Mouse (Mus musculus): ENCODE measurements around the gene Dlgap1.

Gene Dlgap1

GRCm38 (mm10) chr17:70754638-70755037, 785.8 kb downstream of the Dlgap1 start:
- no peak for DNase-seq (ENCODE audit: low read depth, low spot score)

- DNase-seq (ENCODE audit: low read depth, low spot score) = peak; percentile 84
Observed at GRCm38 (mm10) chr17:70755039-70755668, 786.3 kb downstream of the Dlgap1 start.

GRCm38 (mm10) chr17:70755669-70756263, 786.9 kb downstream of the Dlgap1 start:
- DNase-seq (ENCODE audit: low read depth, low spot score) = no peak

- DNase-seq (ENCODE audit: low read depth, low spot score) = no peak
Observed at GRCm38 (mm10) chr17:70762001-70762400, 793.1 kb downstream of the Dlgap1 start.

DNA sequence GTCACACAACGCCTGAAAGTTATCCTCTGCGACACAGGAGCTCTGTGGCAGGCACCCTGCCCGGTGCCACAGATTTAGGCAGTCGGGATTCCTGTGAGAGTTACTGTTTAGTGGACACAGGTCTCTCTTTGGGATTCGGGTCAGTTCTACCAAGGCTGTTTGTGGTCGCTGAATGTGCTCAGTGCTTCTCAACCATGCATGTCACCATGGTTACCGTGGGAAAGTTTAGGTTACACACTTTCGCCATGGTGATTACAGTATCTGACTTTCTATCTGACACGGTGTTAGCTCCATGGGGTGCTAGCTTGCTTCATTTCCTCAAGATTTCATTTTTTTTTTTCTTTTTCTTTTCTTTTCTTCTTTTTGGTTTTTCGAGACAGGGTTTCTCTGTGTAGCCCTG, 793.8 kb downstream of the Dlgap1 start:
- DNase-seq (ENCODE audit: low read depth, low spot score) = no peak

DNA sequence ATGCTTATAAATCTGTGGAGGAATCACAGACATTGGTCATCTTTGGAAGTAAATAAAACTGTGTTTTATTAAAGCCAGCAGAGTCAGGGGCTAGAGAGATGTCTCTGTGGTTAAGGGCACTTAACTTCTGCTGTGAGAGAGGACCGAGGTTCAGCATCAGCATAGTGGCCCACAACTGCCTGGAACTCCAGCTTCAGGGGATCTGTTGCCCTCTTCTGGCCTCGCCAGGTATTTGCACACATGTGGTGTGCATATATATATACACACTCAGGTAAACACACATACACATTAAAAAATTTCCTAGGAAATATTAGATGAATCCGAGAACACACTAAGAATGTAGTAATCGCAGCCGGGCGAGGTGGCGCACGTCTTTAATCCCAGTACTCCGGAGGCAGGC, 796.5 kb downstream of the Dlgap1 start:
- no peak for DNase-seq (ENCODE audit: low read depth, low spot score)

DNA sequence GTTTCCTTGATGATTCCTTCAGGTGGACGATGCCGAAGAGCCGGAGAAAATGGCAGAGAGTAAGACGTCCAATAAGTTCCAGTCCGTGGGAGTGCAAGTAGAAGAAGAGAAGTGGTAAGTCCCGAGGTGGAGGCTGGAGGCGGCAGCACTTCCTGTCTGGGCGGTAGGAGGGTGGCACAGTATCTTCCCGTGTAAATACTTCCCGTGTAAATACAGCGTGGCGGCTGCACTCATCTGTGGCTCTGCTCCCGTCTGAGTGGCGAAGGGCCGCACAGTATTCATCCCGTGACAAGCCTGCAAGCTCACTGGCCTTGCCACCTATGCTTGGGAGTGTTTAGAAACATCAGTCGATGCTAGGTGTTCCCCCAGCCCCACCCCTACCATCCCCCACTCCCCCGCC, 797.1 kb downstream of the Dlgap1 start:
- no peak for DNase-seq (ENCODE audit: low read depth, low spot score)

DNA sequence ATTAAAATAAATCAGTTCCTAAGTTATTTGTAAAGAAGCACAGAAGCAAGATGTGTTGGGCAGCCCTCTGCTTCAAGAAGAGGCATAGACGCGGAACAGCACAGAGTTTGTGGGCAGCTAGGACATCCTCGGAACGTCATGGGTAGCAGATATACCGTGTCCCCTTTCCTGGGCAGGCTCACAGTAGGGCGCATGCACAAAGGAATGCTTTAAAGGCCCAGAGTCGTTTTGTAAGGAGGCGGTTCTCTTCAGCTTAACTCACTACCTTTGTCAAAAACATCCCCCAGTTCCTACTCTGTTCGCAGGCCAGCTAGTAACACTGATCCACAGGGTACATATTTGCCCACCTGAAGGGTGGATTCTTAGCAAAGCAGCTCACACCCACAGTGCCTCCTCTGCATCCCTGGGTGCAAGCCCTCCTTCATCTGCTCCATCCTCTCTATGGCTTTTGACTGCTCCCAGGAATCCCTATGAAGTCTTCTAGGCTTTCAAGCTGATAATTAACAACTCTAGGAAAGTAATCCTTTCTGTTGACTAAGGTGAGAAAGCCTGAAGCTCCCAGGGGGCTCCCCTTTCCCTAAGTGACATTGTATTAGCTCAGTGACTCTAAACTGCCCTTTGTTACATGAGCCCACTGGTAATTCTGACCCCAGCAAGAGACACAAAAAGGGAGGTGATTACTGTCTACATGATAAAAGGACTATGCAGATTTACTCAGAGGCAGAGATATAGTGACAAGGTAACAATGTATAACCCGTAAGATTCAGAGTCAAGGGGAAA, 803.4 kb downstream of the Dlgap1 start:
- no peak for DNase-seq (ENCODE audit: low read depth, low spot score)

DNA sequence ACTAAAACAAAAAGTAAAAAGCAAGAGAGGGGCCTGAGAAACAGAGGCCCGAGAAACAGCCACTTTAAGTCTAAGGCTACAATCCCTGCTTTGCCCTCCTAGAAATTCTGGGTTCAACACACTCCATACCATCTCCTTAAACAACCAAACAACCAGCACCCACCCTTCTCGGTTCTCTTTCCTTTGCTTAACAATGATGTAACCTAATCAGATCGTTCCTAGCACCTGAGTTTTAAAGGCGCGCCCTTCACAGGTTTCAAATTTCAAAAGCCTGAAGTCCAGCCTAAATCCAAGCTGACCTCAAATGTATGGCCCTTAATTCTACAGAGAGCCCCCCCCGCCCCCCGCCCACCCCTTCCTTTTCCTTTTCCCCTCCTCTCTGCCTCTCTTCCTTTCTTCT, 810.9 kb downstream of the Dlgap1 start:
- no peak for DNase-seq (ENCODE audit: low read depth, low spot score)

DNA sequence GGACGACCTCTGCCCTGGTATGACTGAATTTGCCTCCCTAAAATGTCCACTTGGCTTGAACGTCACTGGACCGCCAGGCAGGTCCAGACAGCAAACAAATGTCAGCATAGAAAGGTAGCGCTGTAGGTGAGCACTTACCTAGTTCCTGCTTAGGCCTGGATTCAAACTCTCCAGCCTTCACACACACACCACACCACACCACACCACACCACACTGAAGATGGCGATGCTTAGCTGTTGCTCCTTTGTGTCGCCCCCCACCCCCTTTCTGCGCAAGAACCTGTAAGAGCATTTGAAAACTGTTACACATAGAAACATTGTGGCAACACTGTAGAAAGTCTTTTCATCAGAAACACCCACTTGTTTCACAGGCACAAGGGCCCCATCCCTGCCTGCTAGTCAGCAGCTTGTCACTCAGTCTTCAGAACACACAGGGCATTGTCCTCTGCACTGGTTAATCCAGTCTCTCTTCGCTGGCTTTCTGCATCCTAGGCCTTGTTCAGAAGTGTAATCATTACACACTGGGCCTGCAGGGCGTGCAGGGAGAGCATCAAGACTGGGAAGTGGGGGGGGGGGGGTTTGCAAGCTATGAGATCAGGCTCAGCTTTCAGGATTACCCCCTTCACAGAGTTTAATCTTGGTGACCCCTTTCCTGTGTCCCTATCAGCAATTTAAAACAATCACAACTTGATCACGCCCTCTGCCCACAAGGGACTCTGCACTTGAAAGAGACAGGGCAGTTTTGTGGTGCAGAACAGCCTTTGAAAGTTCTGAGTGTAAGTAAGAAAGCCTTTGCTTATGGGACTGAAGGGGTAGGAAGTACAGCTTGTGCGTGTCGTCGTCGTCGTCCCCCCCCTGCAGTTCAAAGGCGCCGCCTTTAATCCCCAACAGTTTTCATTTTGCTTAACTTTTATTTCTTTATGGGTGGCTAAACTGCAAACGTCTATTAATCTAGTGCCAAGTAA, 812.1 kb downstream of the Dlgap1 start:
- DNase-seq (ENCODE audit: low read depth, low spot score) = peak; percentile 26

DNA sequence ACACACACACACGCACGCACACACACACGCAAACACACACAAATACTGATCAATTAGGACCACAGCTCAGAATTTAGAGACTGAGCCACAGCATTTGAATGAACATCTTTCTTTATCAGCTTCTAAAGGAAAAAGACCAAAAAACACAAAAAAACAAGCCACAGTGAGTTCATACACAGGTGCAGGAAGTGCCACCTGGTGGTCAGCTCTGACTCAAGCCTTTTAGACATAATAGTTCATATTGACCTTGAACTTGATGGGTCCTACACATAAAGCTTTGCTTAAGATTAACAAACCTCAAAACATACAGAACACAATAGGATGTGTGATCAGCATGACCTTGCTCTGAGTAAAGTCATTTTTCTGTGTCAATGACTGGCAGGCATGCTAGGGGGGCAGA, 814.4 kb downstream of the Dlgap1 start:
- DNase-seq (ENCODE audit: low read depth, low spot score) = no peak

- no peak for DNase-seq (ENCODE audit: low read depth, low spot score)
Observed at GRCm38 (mm10) chr17:70787366-70787765, 818.5 kb downstream of the Dlgap1 start.

DNA sequence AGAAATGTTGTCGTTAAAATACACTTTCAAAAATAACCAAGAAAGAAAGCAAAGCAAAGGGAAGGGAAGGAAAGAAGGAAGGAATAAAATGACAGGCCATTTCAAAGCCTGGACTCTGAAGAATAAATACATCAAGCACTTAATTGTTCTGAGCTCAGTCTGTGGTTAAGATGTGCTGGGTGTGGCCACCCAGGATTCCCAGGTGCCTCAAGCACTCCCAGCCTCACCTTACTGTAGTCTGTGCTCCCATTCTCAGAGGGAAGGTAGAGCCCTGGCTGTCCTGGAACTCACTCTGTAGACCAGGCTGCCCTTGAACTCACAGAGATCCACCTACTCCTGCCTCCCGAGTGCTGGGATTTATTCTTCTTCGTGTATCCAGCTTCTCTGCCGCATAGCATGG, 821.9 kb downstream of the Dlgap1 start:
- no peak for DNase-seq (ENCODE audit: low read depth, low spot score)

- DNase-seq (ENCODE audit: low read depth, low spot score) = no peak
Observed at GRCm38 (mm10) chr17:70791596-70792275, 822.9 kb downstream of the Dlgap1 start.

DNA sequence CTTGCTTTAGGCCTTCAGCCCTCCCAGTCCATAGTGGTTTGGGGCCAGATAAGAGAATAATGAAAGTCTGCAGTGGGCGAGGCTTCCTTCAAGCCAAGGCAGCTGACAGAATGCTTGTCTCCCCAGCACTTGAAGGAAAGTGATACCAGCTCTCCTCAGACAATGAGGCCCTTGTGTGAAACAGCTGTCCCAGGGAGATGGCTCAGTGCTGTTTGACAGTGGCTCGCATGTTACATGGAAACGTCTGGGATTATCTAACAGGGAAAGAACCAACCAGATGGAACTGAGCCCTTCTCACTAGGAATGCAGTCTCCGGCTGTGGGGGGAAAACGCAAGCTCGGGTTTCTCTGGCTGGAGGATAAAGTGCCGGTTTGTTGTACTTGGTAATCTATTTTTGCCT, 825.4 kb downstream of the Dlgap1 start:
- peak; percentile 46 for DNase-seq (ENCODE audit: low read depth, low spot score)

GRCm38 (mm10) chr17:70794722-70795121, 825.8 kb downstream of the Dlgap1 start:
- DNase-seq (ENCODE audit: low read depth, low spot score) = no peak

DNA sequence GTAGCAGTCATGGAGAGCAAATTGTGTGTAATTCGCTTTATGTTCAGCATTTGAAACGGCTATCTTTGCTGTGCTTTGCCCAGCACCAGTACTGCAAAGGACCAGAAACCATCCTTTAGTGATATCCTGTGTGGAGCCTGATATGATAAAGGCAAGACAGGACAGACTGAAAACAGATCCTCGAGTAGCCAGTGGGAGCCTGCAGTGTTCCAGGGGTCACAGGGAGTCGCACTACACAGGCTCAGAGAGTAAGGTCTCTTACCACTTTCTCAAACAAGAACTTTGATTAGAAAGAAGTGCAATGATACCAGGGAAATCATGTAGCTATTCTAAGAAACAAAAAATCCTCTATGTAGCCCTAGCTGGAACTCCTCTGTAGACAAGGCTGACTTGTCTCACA, 826.3 kb downstream of the Dlgap1 start:
- DNase-seq (ENCODE audit: low read depth, low spot score) = no peak

DNA sequence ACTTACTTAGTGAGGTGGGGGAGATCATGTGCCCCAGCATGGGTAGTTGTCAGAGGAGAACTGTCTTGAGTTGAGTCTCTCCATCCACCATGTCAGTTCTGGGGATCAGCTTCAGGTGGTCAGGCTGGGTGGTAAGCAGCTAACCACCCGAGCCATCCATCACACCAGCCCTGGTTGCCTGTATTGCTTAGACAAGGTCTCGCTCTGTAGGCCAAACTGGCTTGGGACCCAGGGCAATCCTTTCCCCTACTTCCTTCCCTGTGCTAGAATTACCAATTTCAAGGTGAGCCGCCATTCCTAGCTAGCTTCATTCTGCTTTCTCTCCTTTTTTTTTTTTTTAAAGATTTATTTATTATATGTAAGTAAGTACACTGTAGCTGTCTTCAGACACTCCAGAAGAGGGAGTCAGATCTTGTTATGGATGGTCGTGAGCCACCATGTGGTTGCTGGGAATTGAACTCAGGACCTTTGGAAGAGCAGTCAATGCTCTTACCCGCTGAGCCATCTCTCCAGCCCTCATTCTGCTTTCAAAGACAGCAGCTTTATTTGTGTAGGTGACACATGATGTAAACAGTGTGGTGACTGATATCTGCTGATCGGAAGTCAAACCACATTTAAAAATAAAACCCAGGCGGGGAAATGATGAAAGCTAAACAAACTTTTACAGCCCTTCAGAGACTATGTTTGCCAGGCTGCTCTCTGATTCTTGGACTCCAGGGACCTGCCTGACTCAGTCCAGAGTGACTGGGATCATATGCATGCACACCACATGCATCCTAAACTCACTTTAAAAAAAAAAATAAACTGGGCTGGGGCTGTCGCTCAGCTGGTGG, 828.3 kb downstream of the Dlgap1 start:
- no peak for DNase-seq (ENCODE audit: low read depth, low spot score)

- no peak for DNase-seq (ENCODE audit: low read depth, low spot score)
Observed at GRCm38 (mm10) chr17:70797773-70798045, 828.8 kb downstream of the Dlgap1 start.

- DNase-seq (ENCODE audit: low read depth, low spot score) = no peak
Observed at GRCm38 (mm10) chr17:70799266-70799665, 830.4 kb downstream of the Dlgap1 start.

- DNase-seq (ENCODE audit: low read depth, low spot score) = no peak
Observed at GRCm38 (mm10) chr17:70802022-70802421, 833.1 kb downstream of the Dlgap1 start.

Measured in embryo, embryonic 11.5 days (tissue).